Mouse (Mus musculus) brain, embryonic 14.5 days (tissue): ENCODE results near the gene D5Ertd579e.

Experiments
- CTCF ChIP-seq: fragments of 200-500 bp; IDR thresholded peaks from 2 replicates; pipeline ENCODE4 v1.5.1; 2012; ENCODE audit warnings: inconsistent platforms, mild to moderate bottlenecking, moderate library complexity, borderline replicate concordance; ENCODE audit not compliant: insufficient read depth, insufficient read length; ENCODE audit errors: extremely low read depth
- POLR2A ChIP-seq: fragments of 200-500 bp; IDR thresholded peaks from 2 replicates; pipeline ENCODE4 v1.6.1; 2012; ENCODE audit warnings: mild to moderate bottlenecking, inconsistent platforms, borderline replicate concordance; ENCODE audit not compliant: poor library complexity, insufficient read depth, insufficient read length, severe bottlenecking; ENCODE audit errors: extremely low read depth

- no peak for TF ChIP-seq POLR2A
- TF ChIP-seq CTCF: no peak
Measured at GRCm38 (mm10) chr5:36563741-36564140, 132.1 kb downstream of the D5Ertd579e start.
